Mouse (Mus musculus): Measurements from ENCODE around the gene Lyrm4. TPM values are rescaled to one million over a fixed set of nuclear protein-coding genes. Genes with fewer than 3 reads are reported as not detected.

Lyrm4 gene
- polyA plus RNA-seq, 1 experiment from 2014 or later, result 37.8 TPM

GRCm38 (mm10) chr13:36131992-36132649 is 14.8 kb upstream of the Lyrm4 start:
- no peak overlapping the region for H3K27ac ChIP-seq
- H3K9me3 ChIP-seq, result no peaks in the 10 kb centered on the region
- no peaks in the 10 kb centered on the region for H3K36me3 ChIP-seq (replicated peaks)
- ATAC-seq (replicated peaks), result no peak
- WGBS, result 96% methylated on average over 4 of the region's 5 CpGs
- H3K27me3 ChIP-seq (replicated peaks), result no peaks in the 10 kb centered on the region
- H3K4me1 ChIP-seq, result no peaks in the 10 kb centered on the region
- no peak overlapping the region for H3K9ac ChIP-seq
- H3K4me3 ChIP-seq, result no peak overlapping the region
- no peak overlapping the region for H3K4me2 ChIP-seq

- no peaks in the 10 kb centered on the region for H3K27me3 ChIP-seq (replicated peaks)
- no peak overlapping the region for H3K9ac ChIP-seq
- WGBS, result 92% methylated on average over 5 of the region's 5 CpGs
- no peak overlapping the region for H3K27ac ChIP-seq
- no peaks in the 10 kb centered on the region for H3K36me3 ChIP-seq (replicated peaks)
- H3K4me3 ChIP-seq, result no peak overlapping the region
- no peaks in the 10 kb centered on the region for H3K9me3 ChIP-seq
- H3K4me2 ChIP-seq, result no peak overlapping the region
- H3K4me1 ChIP-seq, result no peaks in the 10 kb centered on the region
- ATAC-seq (replicated peaks), result no peak
Observed at GRCm38 (mm10) chr13:36131401-36131800, 14.1 kb upstream of the Lyrm4 start.

- Histone ChIP-seq H3K9me3 (no peaks in the 10 kb centered on the region), H3K9ac (no peak overlapping the region), H3K4me3 (no peak overlapping the region), H3K36me3 (replicated peaks) (no peaks in the 10 kb centered on the region), H3K27me3 (replicated peaks) (no peaks in the 10 kb centered on the region), H3K4me2 (no peak overlapping the region), H3K27ac (no peak overlapping the region), H3K4me1 (no peaks in the 10 kb centered on the region)
- WGBS, result 55% methylated on average over 2 of the region's 2 CpGs
- no peak for ATAC-seq (replicated peaks)
Observed at GRCm38 (mm10) chr13:36129360-36130054, 12.2 kb upstream of the Lyrm4 start.

GRCm38 (mm10) chr13:36120606-36121005 is 3.3 kb upstream of the Lyrm4 start:
- H3K4me1 ChIP-seq, result peaks cover 17% of the 10 kb centered on the region
- no peaks in the 10 kb centered on the region for H3K36me3 ChIP-seq (replicated peaks)
- no peak overlapping the region for H3K4me3 ChIP-seq
- no peaks in the 10 kb centered on the region for H3K9me3 ChIP-seq
- H3K27me3 ChIP-seq (replicated peaks), result no peaks in the 10 kb centered on the region
- no peak for ATAC-seq (replicated peaks)
- H3K9ac ChIP-seq, result no peak overlapping the region
- no peak overlapping the region for H3K4me2 ChIP-seq
- H3K27ac ChIP-seq, result no peak overlapping the region

GRCm38 (mm10) chr13:36119684-36120083 is 2.4 kb upstream of the Lyrm4 start:
- Histone ChIP-seq H3K4me1 (peaks cover 17% of the 10 kb centered on the region), H3K9ac (no peak overlapping the region), H3K36me3 (replicated peaks) (no peaks in the 10 kb centered on the region), H3K4me2 (no peak overlapping the region), H3K27me3 (replicated peaks) (no peaks in the 10 kb centered on the region), H3K27ac (no peak overlapping the region), H3K4me3 (no peak overlapping the region), H3K9me3 (no peaks in the 10 kb centered on the region)
- 70% methylated on average over 4 of the region's 4 CpGs for WGBS
- ATAC-seq (replicated peaks), result no peak

GRCm38 (mm10) chr13:36116520-36117142 is 695 bp downstream of the Lyrm4 start:
- peak overlapping the region; percentile 94 for H3K4me2 ChIP-seq
- peak overlapping the region; percentile 98 for H3K27ac ChIP-seq
- no peaks in the 10 kb centered on the region for H3K27me3 ChIP-seq (replicated peaks)
- H3K36me3 ChIP-seq (replicated peaks), result no peaks in the 10 kb centered on the region
- peak; percentile 51 for ATAC-seq (replicated peaks)
- H3K4me3 ChIP-seq, result peak overlapping the region; percentile 72
- H3K9ac ChIP-seq, result peak overlapping the region; percentile 63
- WGBS, result 6% methylated on average over 21 of the region's 21 CpGs
- H3K9me3 ChIP-seq, result no peaks in the 10 kb centered on the region
- peaks cover 21% of the 10 kb centered on the region for H3K4me1 ChIP-seq

- 87% methylated on average over 5 of the region's 5 CpGs for WGBS
- Histone ChIP-seq H3K4me2 (no peak overlapping the region), H3K36me3 (replicated peaks) (no peaks in the 10 kb centered on the region), H3K9ac (no peak overlapping the region), H3K4me1 (peaks cover 16% of the 10 kb centered on the region), H3K4me3 (no peak overlapping the region), H3K27me3 (replicated peaks) (no peaks in the 10 kb centered on the region), H3K27ac (no peak overlapping the region), H3K9me3 (no peaks in the 10 kb centered on the region)
- ATAC-seq (replicated peaks), result no peak
Observed at GRCm38 (mm10) chr13:36113181-36113580, 4.1 kb downstream of the Lyrm4 start.

GRCm38 (mm10) chr13:36111331-36111730 is 6.0 kb downstream of the Lyrm4 start:
- Histone ChIP-seq H3K9ac (no peak overlapping the region), H3K27me3 (replicated peaks) (no peaks in the 10 kb centered on the region), H3K9me3 (no peaks in the 10 kb centered on the region), H3K27ac (no peak overlapping the region), H3K4me3 (no peak overlapping the region), H3K4me1 (peaks cover 11% of the 10 kb centered on the region), H3K4me2 (no peak overlapping the region), H3K36me3 (replicated peaks) (no peaks in the 10 kb centered on the region)
- 94% methylated on average over 2 of the region's 2 CpGs for WGBS
- ATAC-seq (replicated peaks), result no peak

- Histone ChIP-seq H3K9me3 (no peaks in the 10 kb centered on the region), H3K27ac (no peak overlapping the region), H3K9ac (no peak overlapping the region), H3K4me3 (no peak overlapping the region), H3K27me3 (replicated peaks) (no peaks in the 10 kb centered on the region), H3K4me1 (peaks cover 4% of the 10 kb centered on the region; the same call in 1 of the 2 replicates), H3K36me3 (replicated peaks) (no peaks in the 10 kb centered on the region), H3K4me2 (no peak overlapping the region)
- ATAC-seq (replicated peaks), result no peak
- WGBS, result 98% methylated on average over 4 of the region's 4 CpGs
Observed at GRCm38 (mm10) chr13:36108528-36108927, 8.8 kb downstream of the Lyrm4 start.

- 72% methylated on average over 6 of the region's 6 CpGs for WGBS
- no peak overlapping the region for H3K27ac ChIP-seq
- H3K9ac ChIP-seq, result no peak overlapping the region
- ATAC-seq (replicated peaks), result no peak
- H3K27me3 ChIP-seq (replicated peaks), result no peaks in the 10 kb centered on the region
- H3K36me3 ChIP-seq (replicated peaks), result no peaks in the 10 kb centered on the region
- H3K4me2 ChIP-seq, result no peak overlapping the region
- no peaks in the 10 kb centered on the region for H3K9me3 ChIP-seq
- H3K4me3 ChIP-seq, result no peak overlapping the region
- no peaks in the 10 kb centered on the region for H3K4me1 ChIP-seq
Observed at GRCm38 (mm10) chr13:36105591-36105990, 11.7 kb downstream of the Lyrm4 start.

GRCm38 (mm10) chr13:36096684-36097383 is 20.5 kb downstream of the Lyrm4 start:
- Histone ChIP-seq H3K4me1 (no peaks in the 10 kb centered on the region), H3K4me3 (no peak overlapping the region), H3K36me3 (replicated peaks) (no peaks in the 10 kb centered on the region), H3K4me2 (no peak overlapping the region), H3K27ac (no peak overlapping the region), H3K27me3 (replicated peaks) (no peaks in the 10 kb centered on the region), H3K9ac (no peak overlapping the region), H3K9me3 (no peaks in the 10 kb centered on the region)
- ATAC-seq (replicated peaks), result no peak
- 87% methylated on average over 5 of the region's 5 CpGs for WGBS

- 93% methylated on average over 4 of the region's 4 CpGs for WGBS
Observed at GRCm38 (mm10) chr13:36088168-36088567, 29.2 kb downstream of the Lyrm4 start.

More at GRCm38 (mm10) chr13:36088168-36088567, 29.2 kb downstream of the Lyrm4 start:
- Histone ChIP-seq H3K27me3 (replicated peaks) (no peaks in the 10 kb centered on the region), H3K4me2 (no peak overlapping the region), H3K9ac (no peak overlapping the region), H3K9me3 (no peaks in the 10 kb centered on the region), H3K36me3 (replicated peaks) (0 out of 2 replicates have a peak, but pooled peaks cover 4% of the 10 kb centered on the region), H3K4me1 (no peaks in the 10 kb centered on the region), H3K27ac (no peak overlapping the region), H3K4me3 (no peak overlapping the region)
- ATAC-seq (replicated peaks), result no peak
